Mouse (Mus musculus): ENCODE data around the gene Hs6st3. TPM values are rescaled to one million over a fixed set of nuclear protein-coding genes. Genes with fewer than 3 reads are reported as not detected.
"Not testable (repeated sequence)": the region's sequence is repeated elsewhere in the genome, so short reads cannot be mapped to it uniquely, and the experiment has no call there.

Hs6st3 gene
- total and polyA plus RNA-seq, 2 experiments from 2014 or later = 1.8 to 36.6 TPM

- no peaks in the 10 kb centered on the region for H3K4me1 ChIP-seq (ENCODE audit: insufficient read depth, low read length)
- no peak for TF ChIP-seq CTCF (IDR thresholded peaks at IDR 0.05)
- no peak overlapping the region for H3K27ac ChIP-seq (ENCODE audit: low read depth, low read length)
- no peak overlapping the region for H3K4me3 ChIP-seq (ENCODE audit: low read depth, low read length)
- H3K27me3 ChIP-seq (ENCODE audit: insufficient read depth, low read length) = no peaks in the 10 kb centered on the region
- H3K9ac ChIP-seq (replicated peaks; ENCODE audit: low read length, poor library complexity, severe bottlenecking) = no peak overlapping the region
- H3K4me2 ChIP-seq (ENCODE audit: low read depth, low read length, poor library complexity, severe bottlenecking) = no peak overlapping the region
- peak; percentile 49; the same call in 1 of the 2 replicates for ATAC-seq (ENCODE audit: low FRiP score)
- DNase-seq (ENCODE audit: low spot score) = peak; percentile 49
- H3K9me3 ChIP-seq (ENCODE audit: low read length) = no peaks in the 10 kb centered on the region
- no peaks in the 10 kb centered on the region for H3K36me3 ChIP-seq (ENCODE audit: insufficient read depth, low read length)
- WGBS = 27% methylated on average over 10 of the region's 10 CpGs
Measured at GRCm38 (mm10) chr14:119582039-119582508, 443.9 kb downstream of the Hs6st3 start.

DNA sequence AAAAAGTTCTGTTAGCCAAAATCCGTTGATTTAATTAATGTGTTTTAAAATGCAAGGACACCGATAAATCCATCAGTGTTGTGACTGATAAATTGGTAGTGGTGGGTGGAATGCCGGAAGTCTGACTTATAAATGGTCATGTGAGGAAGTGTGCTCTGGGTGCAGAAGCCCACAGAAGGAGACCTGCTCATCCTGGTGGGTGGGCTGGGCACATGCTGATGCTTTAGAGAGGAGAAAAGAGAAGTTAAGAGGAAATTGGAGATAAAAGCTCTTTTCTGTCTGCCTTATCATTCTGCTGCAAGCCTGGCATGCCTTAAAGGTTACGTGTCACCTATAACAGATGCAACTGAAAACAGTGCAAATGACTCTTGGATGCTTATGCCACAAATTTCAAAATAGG lies 446.9 kb downstream of the Hs6st3 start:
- H3K27ac ChIP-seq (ENCODE audit: low read depth, low read length) = no peak overlapping the region
- no peaks in the 10 kb centered on the region for H3K9me3 ChIP-seq (ENCODE audit: low read length)
- WGBS = 66% methylated on average over 4 of the region's 4 CpGs
- H3K4me3 ChIP-seq (ENCODE audit: low read depth, low read length) = no peak overlapping the region
- H3K4me1 ChIP-seq (ENCODE audit: insufficient read depth, low read length) = no peaks in the 10 kb centered on the region
- DNase-seq (ENCODE audit: low spot score) (no peak), ATAC-seq (ENCODE audit: low FRiP score) (no peak)
- H3K9ac ChIP-seq (replicated peaks; ENCODE audit: low read length, poor library complexity, severe bottlenecking) = no peak overlapping the region
- no peak overlapping the region for H3K4me2 ChIP-seq (ENCODE audit: low read depth, low read length, poor library complexity, severe bottlenecking)
- no peaks in the 10 kb centered on the region for H3K36me3 ChIP-seq (ENCODE audit: insufficient read depth, low read length)
- no peaks in the 10 kb centered on the region for H3K27me3 ChIP-seq (ENCODE audit: insufficient read depth, low read length)
- no peak for TF ChIP-seq CTCF (IDR thresholded peaks at IDR 0.05)

DNA sequence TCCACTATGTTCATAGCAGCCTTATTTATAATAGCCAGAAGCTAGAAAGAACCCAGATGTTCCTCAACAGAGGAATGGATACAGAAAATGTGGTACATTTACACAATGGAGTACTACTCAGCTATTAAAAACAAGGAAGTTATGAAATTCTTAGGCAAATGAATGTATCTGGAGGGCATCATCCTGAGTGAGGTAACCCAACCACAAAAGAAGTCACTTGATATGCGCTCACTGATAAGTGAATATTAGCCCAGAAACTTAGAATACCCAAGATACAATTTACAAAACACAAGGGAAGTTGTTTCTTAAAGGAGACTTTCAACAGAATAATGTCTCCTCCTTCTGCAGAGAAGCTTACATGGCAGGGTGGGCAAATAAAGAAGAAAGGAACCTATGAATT lies 449.2 kb downstream of the Hs6st3 start:
- ATAC-seq (ENCODE audit: low FRiP score) = not testable (repeated sequence)

GRCm38 (mm10) chr14:119604327-119604726 lies 466.2 kb downstream of the Hs6st3 start:
- Histone ChIP-seq H3K27me3 (ENCODE audit: insufficient read depth, low read length) (no peaks in the 10 kb centered on the region), H3K27ac (ENCODE audit: low read depth, low read length) (no peak overlapping the region), H3K9ac (replicated peaks; ENCODE audit: low read length, poor library complexity, severe bottlenecking) (no peak overlapping the region), H3K4me2 (ENCODE audit: low read depth, low read length, poor library complexity, severe bottlenecking) (no peak overlapping the region), H3K4me1 (ENCODE audit: insufficient read depth, low read length) (no peaks in the 10 kb centered on the region), H3K36me3 (ENCODE audit: insufficient read depth, low read length) (no peaks in the 10 kb centered on the region), H3K4me3 (ENCODE audit: low read depth, low read length) (no peak overlapping the region), H3K9me3 (ENCODE audit: low read length) (no peaks in the 10 kb centered on the region)
- 44% methylated on average over 14 of the region's 14 CpGs for WGBS
- TF ChIP-seq CTCF (IDR thresholded peaks at IDR 0.05) = no peak
- DNase-seq (ENCODE audit: low spot score) (no peak), ATAC-seq (ENCODE audit: low FRiP score) (no peak)

More for the DNA sequence above, 449.2 kb downstream of the Hs6st3 start:
- H3K4me1 ChIP-seq (ENCODE audit: insufficient read depth, low read length); H3K27ac ChIP-seq (ENCODE audit: low read depth, low read length); H3K9ac ChIP-seq (replicated peaks; ENCODE audit: low read length, poor library complexity, severe bottlenecking); DNase-seq (ENCODE audit: low spot score); H3K4me2 ChIP-seq (ENCODE audit: low read depth, low read length, poor library complexity, severe bottlenecking); H3K36me3 ChIP-seq (ENCODE audit: insufficient read depth, low read length); H3K27me3 ChIP-seq (ENCODE audit: insufficient read depth, low read length); H3K4me3 ChIP-seq (ENCODE audit: low read depth, low read length); H3K9me3 ChIP-seq (ENCODE audit: low read length): not testable (repeated sequence)
- 96% methylated on average over 1 of the region's 1 CpGs for WGBS

DNA sequence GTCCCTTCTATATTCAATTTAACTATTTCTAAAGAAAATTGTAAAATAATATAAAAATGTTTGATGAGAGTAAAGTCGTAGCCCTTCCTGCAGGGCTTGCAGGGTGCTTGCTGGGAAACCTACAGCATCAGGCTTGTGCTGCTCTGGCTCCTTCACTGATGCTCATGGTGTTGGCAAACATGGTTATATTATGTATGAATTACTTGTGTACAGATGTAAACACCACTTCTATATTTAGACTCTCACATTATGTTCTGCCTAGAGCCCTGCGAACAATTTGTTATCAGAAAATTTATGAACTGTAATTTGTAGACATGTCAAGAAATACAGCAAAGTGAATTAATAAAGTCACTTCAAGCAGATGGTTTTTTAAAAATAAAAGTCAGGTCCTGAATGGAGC lies 474.7 kb downstream of the Hs6st3 start:
- ATAC-seq (ENCODE audit: low FRiP score) (no peak), DNase-seq (ENCODE audit: low spot score) (no peak)
- 84% methylated on average over 2 of the region's 2 CpGs for WGBS
- H3K27me3 ChIP-seq (ENCODE audit: insufficient read depth, low read length) = no peaks in the 10 kb centered on the region
- no peak overlapping the region for H3K4me3 ChIP-seq (ENCODE audit: low read depth, low read length)
- no peak overlapping the region for H3K27ac ChIP-seq (ENCODE audit: low read depth, low read length)
- H3K36me3 ChIP-seq (ENCODE audit: insufficient read depth, low read length) = no peaks in the 10 kb centered on the region
- H3K9ac ChIP-seq (replicated peaks; ENCODE audit: low read length, poor library complexity, severe bottlenecking) = no peak overlapping the region
- no peak for TF ChIP-seq CTCF (IDR thresholded peaks at IDR 0.05)
- no peak overlapping the region for H3K4me2 ChIP-seq (ENCODE audit: low read depth, low read length, poor library complexity, severe bottlenecking)
- no peaks in the 10 kb centered on the region for H3K9me3 ChIP-seq (ENCODE audit: low read length)
- no peaks in the 10 kb centered on the region for H3K4me1 ChIP-seq (ENCODE audit: insufficient read depth, low read length)

GRCm38 (mm10) chr14:119629127-119629526 lies 491.0 kb downstream of the Hs6st3 start:
- ATAC-seq (ENCODE audit: low FRiP score) = no peak
- DNase-seq (ENCODE audit: low spot score) = no peak
- Histone ChIP-seq H3K4me1 (ENCODE audit: insufficient read depth, low read length) (no peaks in the 10 kb centered on the region), H3K36me3 (ENCODE audit: insufficient read depth, low read length) (no peaks in the 10 kb centered on the region), H3K4me2 (ENCODE audit: low read depth, low read length, poor library complexity, severe bottlenecking) (no peak overlapping the region), H3K9ac (replicated peaks; ENCODE audit: low read length, poor library complexity, severe bottlenecking) (no peak overlapping the region), H3K27me3 (ENCODE audit: insufficient read depth, low read length) (no peaks in the 10 kb centered on the region), H3K27ac (ENCODE audit: low read depth, low read length) (no peak overlapping the region), H3K9me3 (ENCODE audit: low read length) (no peaks in the 10 kb centered on the region), H3K4me3 (ENCODE audit: low read depth, low read length) (no peak overlapping the region)
- WGBS = 83% methylated on average over 1 of the region's 1 CpGs
- TF ChIP-seq CTCF (IDR thresholded peaks at IDR 0.05) = no peak
